Mouse (Mus musculus) forebrain, embryonic 14.5 days (tissue): ENCODE results near the gene Tmem59. TPM values are rescaled to one million over a fixed set of nuclear protein-coding genes. Genes with fewer than 3 reads are reported as not detected.

Experiments
- ATAC-seq: fragments of 200-750 bp; cut with Nextera tagmentation; 2 replicates; pipeline ENCODE4 v1.8.0; 2017; ENCODE audit warnings: mild to moderate bottlenecking, moderate library complexity
- DNase-seq: peaks from one replicate; pipeline ENCODE4 v3.0.0-alpha.2; 2015; ENCODE audit warnings: low spot score
- H3K27ac ChIP-seq: fragments of 300-500 bp; sonication (generic); 2 replicates; pipeline ENCODE4 v1.5.1; 2014; ENCODE audit warnings: low read depth, mild to moderate bottlenecking, control low read depth, low read length, moderate library complexity
- H3K27me3 ChIP-seq: fragments of 300-500 bp; sonication (generic); replicated peaks from 2 replicates; pipeline ENCODE4 v1.6.1; 2014; ENCODE audit warnings: low read length, control low read depth, mixed read lengths; ENCODE audit not compliant: control insufficient read depth, insufficient read depth
- H3K36me3 ChIP-seq: fragments of 300-500 bp; sonication (generic); 2 replicates; pipeline ENCODE4 v1.6.1; 2014; ENCODE audit warnings: low read length, control low read depth; ENCODE audit not compliant: control insufficient read depth, insufficient read depth
- H3K4me1 ChIP-seq: fragments of 300-500 bp; sonication (generic); 2 replicates; pipeline ENCODE4 v1.6.1; 2014; ENCODE audit warnings: antibody characterized with exemption, low read length, control low read depth; ENCODE audit not compliant: control insufficient read depth, insufficient read depth
- H3K4me2 ChIP-seq: fragments of 300-500 bp; sonication (generic); 2 replicates; pipeline ENCODE4 v1.6.1; 2014; ENCODE audit warnings: mild to moderate bottlenecking, control low read depth, low read length
- H3K4me3 ChIP-seq: fragments of 300-500 bp; sonication (generic); 2 replicates; pipeline ENCODE4 v1.5.1; 2014; ENCODE audit warnings: low read depth, low read length, control low read depth
- H3K9ac ChIP-seq: fragments of 300-500 bp; sonication (generic); 2 replicates; pipeline ENCODE4 v1.6.1; 2014; ENCODE audit warnings: mild to moderate bottlenecking, low read length, control low read depth, moderate library complexity
- H3K9me3 ChIP-seq: fragments of 300-500 bp; sonication (generic); replicated peaks from 2 replicates; pipeline ENCODE4 v1.6.1; 2016; ENCODE audit warnings: low read length, control low read depth, mixed read lengths; ENCODE audit not compliant: control insufficient read depth
- WGBS: fragments of 180-500 bp; shearing (Covaris S2); extraction: QIAGEN DNeasy Blood & Tissue Kit; methylation state at CpG from one replicate; pipeline ENCODE4 v1.1.7; 2014; 5-methylcytosine and 5-hydroxymethylcytosine counted together
- polyA plus RNA-seq: library from polyadenylated mRNA; unstranded; fragments of >200 nt; fragmentation: Nextera tagmentation; extraction: Ambion mirVana; gene quantifications from 2 replicates; pipeline ENCODE4 v1.2.1, GENCODE M21; 2014

The Tmem59 gene
- polyA plus RNA-seq, 1 experiment from 2014 or later = 385 TPM

DNA sequence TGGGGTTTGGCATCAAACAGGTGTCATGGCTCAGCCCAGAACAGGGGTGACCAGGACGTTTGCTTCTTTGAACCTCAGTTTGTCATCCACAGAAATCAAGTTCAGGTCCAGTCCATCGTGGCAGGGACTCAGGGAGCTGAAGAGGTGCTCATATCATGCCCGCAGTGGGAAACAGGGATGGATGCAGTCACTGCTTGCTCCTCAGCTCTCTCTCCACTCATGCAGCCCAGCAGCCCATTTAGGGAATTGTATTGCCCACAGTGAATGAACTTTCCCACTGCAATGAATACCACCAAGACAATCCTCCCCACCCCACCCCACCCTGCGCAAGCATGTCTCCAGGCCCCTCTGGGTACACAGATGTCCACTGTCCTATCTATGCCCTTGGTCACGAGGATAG, 33.7 kb downstream of the Tmem59 start:
- no peak for ATAC-seq
- H3K4me3 ChIP-seq = no peak overlapping the region
- no peaks in the 10 kb centered on the region for H3K9me3 ChIP-seq
- WGBS = 87% methylated on average over 5 of the region's 5 CpGs
- no peaks in the 10 kb centered on the region for H3K4me1 ChIP-seq
- no peaks in the 10 kb centered on the region for H3K27me3 ChIP-seq
- no peak for DNase-seq
- no peak overlapping the region for H3K9ac ChIP-seq
- 0 out of 2 replicates have a peak, but pooled peaks cover 8% of the 10 kb centered on the region for H3K36me3 ChIP-seq
- no peak overlapping the region for H3K27ac ChIP-seq
- H3K4me2 ChIP-seq = no peak overlapping the region

GRCm38 (mm10) chr4:107213279-107214011, 35.2 kb downstream of the Tmem59 start:
- Histone ChIP-seq H3K4me1 (no peaks in the 10 kb centered on the region), H3K36me3 (0 out of 2 replicates have a peak, but pooled peaks cover 3% of the 10 kb centered on the region), H3K9ac (no peak overlapping the region), H3K27me3 (no peaks in the 10 kb centered on the region), H3K4me3 (no peak overlapping the region), H3K9me3 (no peaks in the 10 kb centered on the region), H3K4me2 (no peak overlapping the region), H3K27ac (no peak overlapping the region)
- no peak for ATAC-seq
- WGBS = 82% methylated on average over 12 of the region's 12 CpGs
- no peak for DNase-seq

DNA sequence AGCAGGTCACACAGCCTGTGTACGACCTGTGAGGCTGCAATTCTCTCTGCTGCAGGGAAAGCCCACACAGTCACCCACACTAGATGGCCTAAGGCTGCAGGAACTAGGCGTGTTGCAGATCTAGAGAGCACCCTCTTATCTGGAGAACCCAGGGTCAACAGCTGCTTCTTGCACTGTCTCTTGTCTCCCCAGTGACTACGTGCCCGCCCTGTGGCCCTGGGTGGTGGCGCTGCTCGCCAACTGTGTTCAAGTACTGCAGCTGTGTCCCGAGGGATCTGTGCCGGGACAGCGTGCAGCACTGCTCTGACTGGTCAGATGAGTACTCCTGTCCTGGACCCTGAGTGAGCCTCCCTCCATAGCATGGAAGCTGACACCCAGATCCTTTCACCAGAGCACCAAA, 39.4 kb downstream of the Tmem59 start:
- ATAC-seq (no peak), DNase-seq (no peak)
- Histone ChIP-seq H3K4me1 (no peaks in the 10 kb centered on the region), H3K36me3 (no peaks in the 10 kb centered on the region), H3K9ac (no peak overlapping the region), H3K27me3 (no peaks in the 10 kb centered on the region), H3K9me3 (no peaks in the 10 kb centered on the region), H3K27ac (no peak overlapping the region), H3K4me2 (no peak overlapping the region), H3K4me3 (no peak overlapping the region)
- WGBS = 86% methylated on average over 9 of the region's 9 CpGs

DNA sequence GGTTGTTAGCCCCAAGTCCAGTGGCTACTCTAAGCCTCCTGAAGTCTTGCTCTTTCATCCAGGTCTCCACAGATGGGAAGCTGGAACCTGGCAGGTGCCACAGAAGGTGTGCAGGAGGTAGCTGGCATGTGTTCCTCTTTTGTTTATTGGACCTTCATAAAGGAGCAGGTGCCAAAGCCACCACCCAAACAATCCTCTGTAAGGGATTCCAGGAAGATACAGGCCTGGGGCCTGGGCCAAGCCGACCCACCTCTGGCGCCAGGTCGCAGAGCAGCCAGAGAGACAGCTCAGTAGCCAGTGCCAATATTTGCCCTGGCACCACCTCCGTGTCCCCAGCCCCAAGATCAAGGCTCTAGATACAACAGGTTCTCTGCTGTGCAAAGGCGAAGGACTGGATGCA, 43.3 kb downstream of the Tmem59 start:
- H3K27me3 ChIP-seq = no peaks in the 10 kb centered on the region
- 90% methylated on average over 5 of the region's 5 CpGs for WGBS
- H3K4me2 ChIP-seq = no peak overlapping the region
- no peak for ATAC-seq
- no peak overlapping the region for H3K9ac ChIP-seq
- no peaks in the 10 kb centered on the region for H3K9me3 ChIP-seq
- no peak for DNase-seq
- H3K36me3 ChIP-seq = no peaks in the 10 kb centered on the region
- H3K4me1 ChIP-seq = no peaks in the 10 kb centered on the region
- no peak overlapping the region for H3K4me3 ChIP-seq
- H3K27ac ChIP-seq = no peak overlapping the region

DNA sequence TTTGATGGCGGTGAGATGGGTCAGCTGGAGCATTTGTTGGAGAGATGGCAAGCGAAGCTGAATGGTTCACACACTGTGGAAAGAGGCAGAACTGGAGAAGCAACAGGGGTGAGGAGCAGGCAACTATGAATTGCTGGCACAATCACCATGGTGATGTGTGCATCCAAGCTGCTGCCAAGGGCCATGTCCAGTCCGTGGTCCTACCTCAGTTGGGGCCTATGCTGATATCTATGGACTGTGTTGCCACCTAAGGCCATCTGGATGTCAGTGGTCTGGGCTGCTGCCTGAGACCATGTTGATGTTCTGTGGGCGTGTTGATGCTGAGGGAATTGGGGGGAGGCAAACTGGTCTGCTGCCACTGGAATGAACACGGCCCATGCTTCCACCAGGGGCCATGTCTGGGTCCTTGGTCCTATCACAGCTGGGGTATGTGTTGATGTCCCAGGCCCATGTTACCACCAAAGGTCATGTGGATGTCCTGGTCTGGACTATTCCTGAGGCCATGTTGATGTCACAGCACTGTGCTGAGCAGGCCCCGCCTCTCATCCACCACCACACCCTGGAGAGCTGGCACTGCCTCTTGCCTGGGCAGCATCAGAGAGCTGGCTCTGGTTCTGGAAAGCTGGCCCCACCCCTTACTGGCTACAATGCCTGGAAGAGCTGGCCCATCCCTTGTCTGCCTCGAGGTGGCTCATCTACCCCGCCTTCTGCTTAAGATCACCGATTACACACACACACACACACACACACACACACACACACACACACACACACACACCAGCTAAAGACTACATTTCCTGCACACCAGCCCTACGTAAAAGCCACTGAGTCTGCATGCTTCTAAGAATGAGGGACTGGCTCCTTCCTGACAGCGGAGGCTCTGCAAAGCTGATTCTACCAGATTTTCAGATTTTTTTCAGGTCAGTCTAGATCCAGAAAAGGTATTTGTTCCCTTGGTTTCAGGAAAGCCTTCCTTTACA, 45.3 kb downstream of the Tmem59 start:
- Histone ChIP-seq H3K4me1 (no peaks in the 10 kb centered on the region), H3K36me3 (no peaks in the 10 kb centered on the region), H3K27me3 (no peaks in the 10 kb centered on the region), H3K4me3 (no peak overlapping the region), H3K4me2 (no peak overlapping the region), H3K9ac (no peak overlapping the region), H3K9me3 (no peaks in the 10 kb centered on the region), H3K27ac (no peak overlapping the region)
- DNase-seq (peak; percentile 10), ATAC-seq (0 out of 2 replicates have a peak, but pooled peaks have one; percentile 26)
- WGBS = 77% methylated on average over 11 of the region's 11 CpGs

DNA sequence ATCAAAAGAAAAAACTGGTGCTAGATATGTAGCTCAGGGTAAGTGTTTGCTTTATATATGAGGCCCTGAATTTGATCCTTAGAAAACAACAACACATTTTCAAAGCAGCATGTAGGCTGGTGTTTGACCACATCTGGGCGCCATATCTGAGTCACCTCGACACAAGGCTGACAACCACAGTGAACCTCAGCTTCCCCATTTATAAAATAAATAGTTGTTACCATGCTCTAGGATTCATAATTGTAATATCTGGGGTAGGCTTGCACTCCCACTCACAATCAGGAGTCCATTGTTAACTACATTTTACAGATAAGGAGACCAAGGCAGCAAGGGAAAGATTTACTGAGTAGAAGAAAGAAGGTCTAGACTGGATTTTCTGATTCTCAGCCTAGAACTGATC, 48.1 kb downstream of the Tmem59 start:
- no peaks in the 10 kb centered on the region for H3K4me1 ChIP-seq
- 91% methylated on average over 2 of the region's 2 CpGs for WGBS
- ATAC-seq (no peak), DNase-seq (no peak)
- H3K9ac ChIP-seq = no peak overlapping the region
- H3K9me3 ChIP-seq = no peaks in the 10 kb centered on the region
- H3K36me3 ChIP-seq = peaks cover 4% of the 10 kb centered on the region; the same call in 1 of the 2 replicates
- H3K27me3 ChIP-seq = no peaks in the 10 kb centered on the region
- no peak overlapping the region for H3K27ac ChIP-seq
- H3K4me2 ChIP-seq = no peak overlapping the region
- H3K4me3 ChIP-seq = no peak overlapping the region

DNA sequence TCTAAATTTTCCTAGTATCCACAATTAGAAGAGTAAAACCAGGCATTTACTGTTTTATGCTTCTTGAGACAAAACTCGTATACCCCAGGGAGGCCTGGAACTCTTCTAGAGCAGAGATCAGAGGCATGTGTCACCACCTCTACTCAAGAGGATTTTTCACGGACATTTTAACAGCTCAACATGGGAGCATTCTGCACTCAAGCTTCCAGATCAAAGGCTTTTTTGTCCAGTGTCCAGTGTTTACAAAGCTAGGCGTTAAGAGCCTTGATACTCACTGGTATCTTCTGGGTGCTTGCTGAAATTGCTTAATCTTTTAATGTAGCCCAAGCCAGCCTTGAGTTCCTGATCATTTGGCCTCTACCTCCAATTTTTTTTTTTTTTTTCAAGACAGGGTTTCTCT, 54.0 kb downstream of the Tmem59 start:
- Histone ChIP-seq H3K4me3 (no peak overlapping the region), H3K4me2 (no peak overlapping the region), H3K36me3 (peaks cover 55% of the 10 kb centered on the region), H3K27me3 (no peaks in the 10 kb centered on the region), H3K27ac (no peak overlapping the region), H3K9me3 (no peaks in the 10 kb centered on the region), H3K9ac (no peak overlapping the region), H3K4me1 (no peaks in the 10 kb centered on the region)
- WGBS = 68% methylated on average over 3 of the region's 3 CpGs
- no peak for ATAC-seq
- no peak for DNase-seq

- Histone ChIP-seq H3K27me3 (no peaks in the 10 kb centered on the region), H3K9ac (no peak overlapping the region), H3K4me3 (no peak overlapping the region), H3K27ac (no peak overlapping the region), H3K36me3 (peaks cover 76% of the 10 kb centered on the region), H3K9me3 (no peaks in the 10 kb centered on the region), H3K4me2 (no peak overlapping the region), H3K4me1 (no peaks in the 10 kb centered on the region)
- WGBS = 92% methylated on average over 2 of the region's 2 CpGs
- DNase-seq (no peak), ATAC-seq (no peak)
Measured at GRCm38 (mm10) chr4:107238253-107238652, 60.1 kb downstream of the Tmem59 start.

GRCm38 (mm10) chr4:107240196-107240595, 62.0 kb downstream of the Tmem59 start:
- no peak for DNase-seq
- ATAC-seq = no peak
- no peak overlapping the region for H3K4me2 ChIP-seq
- H3K4me3 ChIP-seq = no peak overlapping the region
- no peaks in the 10 kb centered on the region for H3K9me3 ChIP-seq
- no peak overlapping the region for H3K9ac ChIP-seq
- no peaks in the 10 kb centered on the region for H3K27me3 ChIP-seq
- H3K27ac ChIP-seq = no peak overlapping the region
- 96% methylated on average over 6 of the region's 6 CpGs for WGBS
- H3K36me3 ChIP-seq = peaks cover 58% of the 10 kb centered on the region
- H3K4me1 ChIP-seq = no peaks in the 10 kb centered on the region
